Mouse (Mus musculus) olfactory bulb, adult 2 months (tissue): ENCODE measurements around the gene Tchhl1. TPM values are rescaled to one million over a fixed set of nuclear protein-coding genes. Genes with fewer than 3 reads are reported as not detected.
"Not testable (repeated sequence)": the region's sequence is repeated elsewhere in the genome, so short reads cannot be mapped to it uniquely, and the experiment has no call there.

ENCODE experiments used
- H3K27ac ChIP-seq: fragments of 200-500 bp; 2 replicates; pipeline ENCODE4 v1.5.1; 2012; ENCODE audit warnings: low read depth, low read length; ENCODE audit not compliant: insufficient read depth
- H3K4me1 ChIP-seq: fragments of 200-500 bp; 2 replicates; pipeline ENCODE4 v1.6.1; 2012; ENCODE audit warnings: low read length; ENCODE audit not compliant: control insufficient read depth, insufficient read depth
- H3K4me3 ChIP-seq: fragments of 200-500 bp; 2 replicates; pipeline ENCODE4 v1.5.1; 2012; ENCODE audit warnings: mild to moderate bottlenecking, low read depth, low read length, moderate library complexity; ENCODE audit not compliant: insufficient read depth
- CTCF ChIP-seq: fragments of 200-500 bp; IDR thresholded peaks from 2 replicates; pipeline ENCODE4 v1.5.1; 2012; ENCODE audit warnings: low read depth, mild to moderate bottlenecking, low read length, moderate library complexity; ENCODE audit not compliant: insufficient read depth
- POLR2A ChIP-seq: fragments of 200-500 bp; IDR thresholded peaks from 2 replicates; pipeline ENCODE4 v1.6.1; 2012; ENCODE audit warnings: mild to moderate bottlenecking, low read depth, low read length, moderate library complexity; ENCODE audit not compliant: insufficient read depth
- WGBS: fragments of 180-500 bp; shearing (Covaris S2); methylation state at CpG from one replicate; pipeline ENCODE4 v1.1.7; 2018; 5-methylcytosine and 5-hydroxymethylcytosine counted together
- polyA plus RNA-seq: library from polyadenylated mRNA; stranded (reverse); fragments of >200 nt; gene quantifications from 2 replicates; pipeline ENCODE4 v1.2.4, GENCODE M21; 2012; ENCODE audit warnings: low replicate concordance; ENCODE audit not compliant: missing spikeins, insufficient read depth, insufficient read length

Gene Tchhl1
- polyA plus RNA-seq, 1 experiment: not detected

- TF ChIP-seq POLR2A (no peak), CTCF (no peak)
- Histone ChIP-seq H3K4me1 (no peaks in the 10 kb centered on the region), H3K4me3 (no peak overlapping the region), H3K27ac (no peak overlapping the region)
- 0% methylated on average over 4 of the region's 4 CpGs for WGBS
Measured at GRCm38 (mm10) chr3:93493992-93494391, 25.4 kb downstream of the Tchhl1 start.

- H3K27ac ChIP-seq, H3K4me1 ChIP-seq, H3K4me3 ChIP-seq: not testable (repeated sequence)
- WGBS: 35% methylated on average over 5 of the region's 5 CpGs
Measured at GRCm38 (mm10) chr3:93494774-93495173, 26.2 kb downstream of the Tchhl1 start.

GRCm38 (mm10) chr3:93497131-93497530 lies 28.6 kb downstream of the Tchhl1 start:
- Histone ChIP-seq H3K4me3 (no peak overlapping the region), H3K27ac (no peak overlapping the region), H3K4me1 (no peaks in the 10 kb centered on the region)
- TF ChIP-seq POLR2A: no peak
- no peak for TF ChIP-seq CTCF
- WGBS: 93% methylated on average over 3 of the region's 3 CpGs

GRCm38 (mm10) chr3:93499129-93499528 lies 30.6 kb downstream of the Tchhl1 start:
- Histone ChIP-seq H3K27ac (no peak overlapping the region), H3K4me1 (no peaks in the 10 kb centered on the region), H3K4me3 (no peak overlapping the region)
- TF ChIP-seq CTCF (no peak), POLR2A (no peak)

GRCm38 (mm10) chr3:93504536-93505189 lies 36.1 kb downstream of the Tchhl1 start:
- 80% methylated on average over 7 of the region's 7 CpGs for WGBS
- Histone ChIP-seq H3K27ac (no peak overlapping the region), H3K4me1 (peaks cover 6% of the 10 kb centered on the region; the same call in 1 of the 2 replicates), H3K4me3 (no peak overlapping the region)
- TF ChIP-seq POLR2A (no peak), CTCF (no peak)

- no peak for TF ChIP-seq CTCF
- no peak for TF ChIP-seq POLR2A
- peaks cover 6% of the 10 kb centered on the region; the same call in 1 of the 2 replicates for H3K4me1 ChIP-seq
- H3K4me3 ChIP-seq: no peak overlapping the region
- 50% methylated on average over 30 of the region's 30 CpGs for WGBS
- no peak overlapping the region for H3K27ac ChIP-seq
Measured at GRCm38 (mm10) chr3:93505960-93506863, 37.7 kb downstream of the Tchhl1 start.

- Histone ChIP-seq H3K4me1 (peaks cover 6% of the 10 kb centered on the region; the same call in 1 of the 2 replicates), H3K4me3 (no peak overlapping the region), H3K27ac (no peak overlapping the region)
- 79% methylated on average over 5 of the region's 5 CpGs for WGBS
- no peak for TF ChIP-seq CTCF
- no peak for TF ChIP-seq POLR2A
Measured at GRCm38 (mm10) chr3:93506881-93507325, 38.3 kb downstream of the Tchhl1 start.

- Histone ChIP-seq H3K27ac (no peak overlapping the region), H3K4me3 (no peak overlapping the region), H3K4me1 (peaks cover 6% of the 10 kb centered on the region; the same call in 1 of the 2 replicates)
- no peak for TF ChIP-seq POLR2A
- TF ChIP-seq CTCF: no peak
- 79% methylated on average over 1 of the region's 1 CpGs for WGBS
Measured at GRCm38 (mm10) chr3:93509301-93509700, 40.7 kb downstream of the Tchhl1 start.

- no peak overlapping the region for H3K27ac ChIP-seq
- peaks cover 5% of the 10 kb centered on the region; the same call in 1 of the 2 replicates for H3K4me1 ChIP-seq
- no peak overlapping the region for H3K4me3 ChIP-seq
- 90% methylated on average over 1 of the region's 1 CpGs for WGBS
- TF ChIP-seq CTCF (no peak), POLR2A (no peak)
Measured at GRCm38 (mm10) chr3:93511036-93511435, 42.5 kb downstream of the Tchhl1 start.
